Mouse (Mus musculus) embryonic fibroblast, embryonic 13.5 days (primary cell): ENCODE data around the gene Stra6l.

Experiments
- CTCF ChIP-seq: IDR thresholded peaks from 2 replicates; pipeline ENCODE4 v1.5.1; 2011; ENCODE audit warnings: mild to moderate bottlenecking, control low read depth, low read length, moderate library complexity, borderline replicate concordance; ENCODE audit not compliant: insufficient read depth
- POLR2A ChIP-seq: IDR thresholded peaks from 2 replicates; pipeline ENCODE4 v1.6.1; 2011; ENCODE audit warnings: low read depth, mild to moderate bottlenecking, control low read depth, low read length, moderate library complexity

DNA sequence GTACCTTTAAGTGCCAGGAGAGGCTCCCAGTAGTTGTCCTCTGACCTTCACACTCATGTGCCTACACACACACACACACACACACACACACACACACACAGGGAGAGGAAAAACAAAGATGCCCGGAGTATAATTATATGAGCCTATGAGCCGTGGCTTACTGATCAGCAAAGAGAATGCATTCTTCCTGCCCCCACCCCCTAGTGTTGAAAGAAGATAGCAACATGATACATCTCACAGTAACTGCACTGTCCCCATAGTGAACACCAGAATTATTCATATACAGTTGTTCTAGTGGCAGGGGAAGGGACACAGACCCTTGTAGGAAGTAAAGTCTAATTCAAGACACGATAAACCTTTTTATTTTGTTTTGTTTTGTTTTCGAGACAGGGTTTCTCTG lies 61.5 kb downstream of the Stra6l start:
- TF ChIP-seq CTCF (no peak), POLR2A (no peak)
